Mouse (Mus musculus): ENCODE data around the gene Tmem206.

DNA sequence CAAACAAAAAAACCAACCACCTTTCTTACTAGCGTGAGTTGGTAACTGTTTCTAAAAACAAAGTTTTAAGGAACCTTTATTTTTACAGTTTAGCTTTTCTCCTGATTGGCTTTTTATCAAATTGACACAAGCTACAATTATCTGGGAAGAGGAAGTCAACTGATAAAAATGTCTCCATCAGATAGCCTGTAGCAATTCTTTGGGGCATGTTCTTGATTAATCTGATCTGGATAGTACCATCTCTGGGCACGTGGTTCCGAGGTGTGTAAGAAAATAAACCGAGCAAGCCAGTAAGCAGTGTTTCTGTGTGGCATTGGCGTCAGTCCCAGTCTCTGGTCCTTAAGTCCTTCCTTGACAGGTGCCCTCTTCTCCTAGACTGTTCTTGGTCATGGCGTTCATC is 36.7 kb downstream of the Tmem206 start:
- TF ChIP-seq GATA1 (IDR thresholded peaks at IDR 0.05; ENCODE audit: borderline replicate concordance, low read length) (no peak), FLI1 (IDR thresholded peaks at IDR 0.05; ENCODE audit: low read length) (no peak)

All from megakaryocyte, embryonic 14.5 days (primary cell).